Mouse (Mus musculus) lung, postnatal 0 days (tissue): ENCODE measurements around the gene Lbr.

Source experiments
- CTCF ChIP-seq: IDR thresholded peaks from 2 replicates; pipeline ENCODE4 v1.5.1; 2016; ENCODE audit warnings: antibody characterized with exemption, mild to moderate bottlenecking
- EP300 ChIP-seq: IDR thresholded peaks from 2 replicates; pipeline ENCODE4 v1.6.1; 2016; ENCODE audit warnings: antibody characterized with exemption, mild to moderate bottlenecking, control low read depth

GRCm38 (mm10) chr1:181872639-181873038 is 29.8 kb upstream of the Lbr start:
- TF ChIP-seq CTCF (no peak), EP300 (no peak)
